Mouse (Mus musculus): ENCODE data around the gene Olfr1033. TPM values are rescaled to one million over a fixed set of nuclear protein-coding genes. Genes with fewer than 3 reads are reported as not detected.
"Not testable (repeated sequence)": the region's sequence is repeated elsewhere in the genome, so short reads cannot be mapped to it uniquely, and the experiment has no call there.

Olfr1033 gene
- not detected in 2 replicates for polyA plus RNA-seq (2016; fragmentation: Nextera tagmentation; extraction: Ambion mirVana)

- peak within 1 kb of the TSS; percentile 40 for H3K4me3 ChIP-seq
- H3K36me3 ChIP-seq; H3K27ac ChIP-seq; H3K27me3 ChIP-seq (ENCODE audit: low read depth, poor library complexity, severe bottlenecking); H3K9me3 ChIP-seq (replicated peaks); H3K4me1 ChIP-seq: not testable (repeated sequence)
- WGBS, result 6% methylated on average over 11 of the region's 11 CpGs
- peak; percentile 34 for DNase-seq (ENCODE audit: low spot score)
Observed at GRCm38 (mm10) chr2:86020406-86020805, at the start of gene Olfr1033. TSS of gene Olfr1033 (plus strand) at chr2:86020633.

- H3K36me3 ChIP-seq, result no peaks in the 10 kb centered on the region
- WGBS, result 91% methylated on average over 2 of the region's 2 CpGs
- no peak within 1 kb of the TSS for H3K4me3 ChIP-seq
Observed at GRCm38 (mm10) chr2:85973595-85973994, 46.8 kb upstream of the Olfr1033 start, which contains the start of gene Olfr1029. TSS of gene Olfr1029 (plus strand) at chr2:85973895.

DNA sequence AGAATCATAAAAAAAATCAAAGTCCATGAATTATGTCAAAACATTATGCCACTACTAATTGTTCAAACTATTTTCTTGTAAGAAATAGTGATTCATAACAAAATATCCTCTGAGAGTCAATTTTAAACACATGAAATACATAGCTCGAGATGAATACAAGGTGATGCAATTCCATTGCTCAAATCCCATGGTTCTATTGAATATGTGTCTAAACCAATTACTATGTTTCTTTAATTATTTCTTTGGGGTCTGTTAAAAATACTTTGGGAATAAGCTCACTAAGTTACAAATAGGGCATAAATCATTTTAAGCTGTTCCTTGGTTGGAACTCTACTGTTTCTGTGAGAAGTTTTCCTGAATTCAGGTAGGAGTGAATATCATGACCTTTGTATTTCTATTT lies 41.5 kb upstream of the Olfr1033 start, which contains the start of gene Olfr1030:
Gene Olfr1030, plus strand, starts transcription at position 301 of the 400 bp plus-strand sequence.
- no peak for DNase-seq (ENCODE audit: low spot score)
- Histone ChIP-seq H3K4me1 (no peaks in the 10 kb centered on the region), H3K36me3 (no peaks in the 10 kb centered on the region), H3K27ac (no peak within 1 kb of the TSS), H3K9me3 (replicated peaks) (no peaks in the 10 kb centered on the region), H3K4me3 (no peak within 1 kb of the TSS), H3K27me3 (ENCODE audit: low read depth, poor library complexity, severe bottlenecking) (no peaks in the 10 kb centered on the region)
- 91% methylated on average over 1 of the region's 1 CpGs for WGBS

More at GRCm38 (mm10) chr2:85973595-85973994, 46.8 kb upstream of the Olfr1033 start, which contains the start of gene Olfr1029:
- DNase-seq (ENCODE audit: low spot score), result no peak
- Histone ChIP-seq H3K27ac (no peak within 1 kb of the TSS), H3K4me1 (no peaks in the 10 kb centered on the region), H3K9me3 (replicated peaks) (no peaks in the 10 kb centered on the region), H3K27me3 (ENCODE audit: low read depth, poor library complexity, severe bottlenecking) (no peaks in the 10 kb centered on the region)

DNA sequence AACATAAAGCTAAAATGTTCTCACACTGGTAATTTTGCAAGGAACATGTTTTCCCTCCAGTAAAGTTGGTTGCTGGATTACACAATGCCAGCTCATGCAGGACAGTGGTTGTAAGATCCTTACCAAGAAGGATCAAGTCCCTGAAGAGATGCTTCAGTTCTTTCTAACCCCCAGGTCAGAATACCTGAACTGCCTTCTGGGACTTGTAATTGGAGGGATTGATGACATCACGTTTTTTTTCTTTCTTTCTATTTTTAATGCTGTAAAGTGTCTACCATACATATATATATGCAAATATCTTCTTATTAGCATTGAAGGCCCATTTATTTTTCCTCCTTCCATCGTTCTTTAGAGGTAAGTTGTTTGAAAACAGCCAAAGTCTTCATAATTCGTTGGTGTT lies 30.4 kb upstream of the Olfr1033 start, which contains the start of gene Olfr1031:
Gene Olfr1031, plus strand, starts transcription at position 301 of the 400 bp plus-strand sequence.
- H3K4me1 ChIP-seq, result no peaks in the 10 kb centered on the region
- H3K27me3 ChIP-seq (ENCODE audit: low read depth, poor library complexity, severe bottlenecking), result no peaks in the 10 kb centered on the region
- H3K9me3 ChIP-seq (replicated peaks), result no peaks in the 10 kb centered on the region
- WGBS, result 74% methylated on average over 3 of the region's 3 CpGs
- no peak within 1 kb of the TSS for H3K4me3 ChIP-seq
- H3K27ac ChIP-seq, result no peak within 1 kb of the TSS
- no peaks in the 10 kb centered on the region for H3K36me3 ChIP-seq
- no peak for DNase-seq (ENCODE audit: low spot score)

- H3K27me3 ChIP-seq (ENCODE audit: low read depth, poor library complexity, severe bottlenecking), result no peaks in the 10 kb centered on the region
- H3K27ac ChIP-seq, result no peak within 1 kb of the TSS
- WGBS, result 89% methylated on average over 7 of the region's 7 CpGs
- H3K4me3 ChIP-seq, result no peak within 1 kb of the TSS
- no peaks in the 10 kb centered on the region for H3K9me3 ChIP-seq (replicated peaks)
- no peaks in the 10 kb centered on the region for H3K4me1 ChIP-seq
- DNase-seq (ENCODE audit: low spot score), result no peak
- no peaks in the 10 kb centered on the region for H3K36me3 ChIP-seq
Observed at GRCm38 (mm10) chr2:86005240-86005639, 15.2 kb upstream of the Olfr1033 start, which contains the start of gene Olfr1032. TSS of gene Olfr1032 (plus strand) at chr2:86005540.

DNA sequence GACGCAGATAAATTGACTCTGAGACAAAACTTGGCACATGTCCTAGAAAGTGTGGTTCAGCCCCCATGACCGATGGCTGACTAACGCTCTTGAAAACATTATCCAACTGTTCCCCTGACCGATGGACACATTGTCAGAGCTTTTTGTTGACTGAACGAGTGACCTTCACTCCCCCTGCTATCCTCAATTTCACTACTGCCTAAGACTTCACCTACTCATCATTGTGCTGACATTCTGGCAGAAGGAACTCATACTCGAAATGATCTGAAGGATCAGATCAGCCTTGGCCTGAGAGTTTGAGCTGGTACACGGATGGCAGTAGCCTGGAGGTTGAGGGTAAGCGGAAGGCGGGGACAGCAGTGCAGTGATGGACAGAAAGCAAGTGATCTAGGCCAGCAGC lies 1.1 kb downstream of the Olfr1033 start:
- not testable (repeated sequence) for H3K4me1 ChIP-seq; H3K36me3 ChIP-seq; H3K27me3 ChIP-seq (ENCODE audit: low read depth, poor library complexity, severe bottlenecking); H3K27ac ChIP-seq; H3K4me3 ChIP-seq; DNase-seq (ENCODE audit: low spot score); H3K9me3 ChIP-seq (replicated peaks)
- WGBS, result 98% methylated on average over 5 of the region's 9 CpGs

- no peak for DNase-seq (ENCODE audit: low spot score)
- Histone ChIP-seq H3K27ac (no peak within 1 kb of the TSS), H3K4me3 (no peak within 1 kb of the TSS), H3K27me3 (ENCODE audit: low read depth, poor library complexity, severe bottlenecking) (no peaks in the 10 kb centered on the region), H3K4me1 (no peaks in the 10 kb centered on the region), H3K36me3 (no peaks in the 10 kb centered on the region), H3K9me3 (replicated peaks) (no peaks in the 10 kb centered on the region)
Observed at GRCm38 (mm10) chr2:86045561-86045960, 25.1 kb downstream of the Olfr1033 start, which contains the start of gene Olfr1034. TSS of gene Olfr1034 (plus strand) at chr2:86045861.

DNA sequence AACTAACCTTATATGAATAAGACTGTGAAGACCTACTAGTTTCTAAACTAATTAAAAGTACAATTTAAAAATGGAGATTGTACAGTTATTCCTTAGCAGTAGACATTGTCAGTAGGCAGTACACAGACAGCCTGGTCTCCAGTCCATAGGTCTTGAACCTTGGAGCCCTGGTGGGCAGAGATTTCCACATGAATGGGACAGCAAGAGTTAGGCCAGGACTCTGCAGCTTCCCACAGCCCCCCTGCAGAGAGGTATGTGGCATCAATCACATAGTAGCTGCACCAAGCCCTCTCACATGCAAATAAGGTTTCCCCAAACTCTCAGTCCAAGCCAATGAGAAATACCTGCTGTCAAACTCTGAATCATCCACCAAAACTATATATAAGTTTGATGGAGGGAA lies 30.3 kb downstream of the Olfr1033 start:
- not testable (repeated sequence) for H3K9me3 ChIP-seq (replicated peaks); H3K27ac ChIP-seq; H3K27me3 ChIP-seq (ENCODE audit: low read depth, poor library complexity, severe bottlenecking); H3K4me3 ChIP-seq; H3K36me3 ChIP-seq; DNase-seq (ENCODE audit: low spot score); H3K4me1 ChIP-seq

DNA sequence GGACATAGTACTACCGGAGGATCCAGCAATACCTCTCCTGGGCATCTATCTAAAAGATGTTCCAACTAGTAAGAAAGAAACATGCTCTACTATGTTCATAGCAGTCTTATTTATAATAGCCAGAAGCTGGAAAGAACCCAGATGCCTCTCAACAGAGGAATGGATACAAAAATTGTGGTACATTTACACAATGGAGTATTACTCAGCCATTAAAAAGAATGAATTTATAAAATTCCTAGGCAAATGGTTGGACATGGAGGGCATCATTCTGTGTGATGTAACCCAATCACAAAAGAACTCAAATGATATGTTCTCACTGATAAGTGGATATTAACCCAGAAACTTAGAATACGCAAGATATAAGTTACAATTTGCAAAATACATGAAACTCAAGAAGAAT lies 43.3 kb downstream of the Olfr1033 start:
- H3K4me3 ChIP-seq; H3K36me3 ChIP-seq; H3K4me1 ChIP-seq; H3K27ac ChIP-seq; H3K27me3 ChIP-seq (ENCODE audit: low read depth, poor library complexity, severe bottlenecking); DNase-seq (ENCODE audit: low spot score); H3K9me3 ChIP-seq (replicated peaks): not testable (repeated sequence)
- 93% methylated on average over 2 of the region's 2 CpGs for WGBS

DNA sequence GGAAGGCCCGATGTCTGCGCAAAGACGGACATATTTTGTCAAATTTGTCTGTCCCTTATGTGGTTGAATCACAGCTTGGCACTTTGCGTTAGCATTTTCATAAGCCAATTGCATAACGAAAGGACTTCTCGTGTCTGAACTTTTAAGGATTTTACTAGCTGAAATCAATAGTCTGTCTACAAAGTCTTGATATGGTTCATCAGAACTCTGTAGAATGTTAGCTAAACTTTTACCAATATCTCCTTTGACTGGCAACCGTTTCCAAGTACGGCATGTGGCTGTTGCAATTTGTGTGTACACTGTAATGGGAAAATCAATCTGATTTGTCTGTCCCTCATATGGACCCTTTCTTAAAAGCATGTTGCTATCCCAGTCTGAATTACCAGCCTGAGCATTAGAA lies 49.8 kb downstream of the Olfr1033 start:
- no peaks in the 10 kb centered on the region for H3K9me3 ChIP-seq (replicated peaks)
- H3K27ac ChIP-seq, result no peak overlapping the region
- no peak overlapping the region for H3K4me3 ChIP-seq
- no peaks in the 10 kb centered on the region for H3K36me3 ChIP-seq
- WGBS, result 96% methylated on average over 8 of the region's 8 CpGs
- H3K27me3 ChIP-seq (ENCODE audit: low read depth, poor library complexity, severe bottlenecking), result no peaks in the 10 kb centered on the region
- H3K4me1 ChIP-seq, result no peaks in the 10 kb centered on the region
- no peak for DNase-seq (ENCODE audit: low spot score)

DNA sequence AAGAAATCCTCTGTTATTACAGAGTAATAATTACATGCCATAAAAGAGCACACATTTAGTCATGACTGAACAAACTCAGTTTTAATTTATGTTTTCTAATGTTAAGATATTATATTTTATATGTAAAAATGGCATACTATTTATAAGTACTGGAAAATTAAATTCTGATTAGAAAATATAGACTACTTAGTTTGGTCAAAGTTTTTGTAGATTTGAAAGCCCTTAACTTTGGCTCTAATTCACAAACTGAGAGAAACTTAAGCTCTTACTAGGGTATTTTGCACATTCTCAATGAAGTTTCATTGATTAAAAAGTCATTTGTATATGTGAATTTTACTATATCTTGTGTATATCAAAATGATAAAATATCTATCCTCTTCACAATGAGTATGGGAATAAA lies 53.3 kb downstream of the Olfr1033 start, which contains the start of gene Olfr1036:
Gene Olfr1036, plus strand, starts transcription at position 301 of the 400 bp plus-strand sequence.
- not testable (repeated sequence) for DNase-seq (ENCODE audit: low spot score); H3K27me3 ChIP-seq (ENCODE audit: low read depth, poor library complexity, severe bottlenecking); H3K4me1 ChIP-seq; H3K27ac ChIP-seq; H3K9me3 ChIP-seq (replicated peaks); H3K36me3 ChIP-seq; H3K4me3 ChIP-seq

- not testable (repeated sequence) for DNase-seq (ENCODE audit: low spot score)
Observed at GRCm38 (mm10) chr2:86080478-86080877, 60.0 kb downstream of the Olfr1033 start.

DNA sequence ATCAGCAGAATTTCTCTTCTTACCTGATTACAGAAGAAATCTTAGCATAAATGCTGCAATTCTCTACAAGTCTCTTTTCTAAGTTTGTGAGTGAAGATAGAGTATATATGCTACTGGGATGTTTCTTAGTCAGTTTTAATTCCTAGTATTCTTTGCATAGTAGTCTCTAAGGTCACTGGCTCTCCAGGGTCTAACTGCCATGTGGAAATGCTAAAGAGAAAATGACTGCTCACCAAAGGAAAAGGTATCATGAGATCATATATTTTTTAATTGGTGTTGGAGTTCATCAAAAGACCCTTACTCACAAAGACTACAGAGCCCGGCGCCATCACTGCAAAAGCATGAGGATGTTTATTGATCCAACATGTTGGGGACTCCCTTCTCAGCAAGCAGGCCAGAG lies 66.9 kb downstream of the Olfr1033 start, which contains the start of gene Olfr1037:
Gene Olfr1037, minus strand, starts transcription at position 101 of the 400 bp plus-strand sequence.
- Histone ChIP-seq H3K4me3 (no peak within 1 kb of the TSS), H3K27ac (no peak within 1 kb of the TSS), H3K4me1 (no peaks in the 10 kb centered on the region), H3K36me3 (no peaks in the 10 kb centered on the region), H3K9me3 (replicated peaks) (no peaks in the 10 kb centered on the region), H3K27me3 (ENCODE audit: low read depth, poor library complexity, severe bottlenecking) (no peaks in the 10 kb centered on the region)
- DNase-seq (ENCODE audit: low spot score), result no peak
- 86% methylated on average over 2 of the region's 2 CpGs for whole genome bisulfite sequencing

More at GRCm38 (mm10) chr2:86080478-86080877, 60.0 kb downstream of the Olfr1033 start:
- not testable (repeated sequence) for H3K27ac ChIP-seq; H3K4me3 ChIP-seq; H3K9me3 ChIP-seq (replicated peaks); H3K36me3 ChIP-seq; H3K4me1 ChIP-seq; H3K27me3 ChIP-seq (ENCODE audit: low read depth, poor library complexity, severe bottlenecking)
- WGBS, result 97% methylated on average over 1 of the region's 1 CpGs

Measured in limb, embryonic 10.5 days (tissue).